Mouse (Mus musculus) NIH3T3 (cell line): Measurements from ENCODE around the gene Mrps14.

Experiments used
- DNase-seq: peaks from one replicate; pipeline ENCODE4 v3.0.0-alpha.2; 2012; ENCODE audit warnings: low read depth

Mrps14 gene

GRCm38 (mm10) chr1:160227850-160228249 is 32.8 kb downstream of the Mrps14 start:
- DNase-seq, result peak; percentile 48

GRCm38 (mm10) chr1:160231013-160231412 is 36.0 kb downstream of the Mrps14 start:
- peak; percentile 84 for DNase-seq

GRCm38 (mm10) chr1:160232113-160232512 is 37.1 kb downstream of the Mrps14 start:
- DNase-seq, result no peak

- DNase-seq, result peak; percentile 96
Observed at GRCm38 (mm10) chr1:160233921-160234320, 38.9 kb downstream of the Mrps14 start.

- no peak for DNase-seq
Observed at GRCm38 (mm10) chr1:160237981-160238380, 43.0 kb downstream of the Mrps14 start.

GRCm38 (mm10) chr1:160238852-160239443 is 43.9 kb downstream of the Mrps14 start:
- DNase-seq, result no peak

- no peak for DNase-seq
Observed at GRCm38 (mm10) chr1:160240091-160240490, 45.1 kb downstream of the Mrps14 start.

- DNase-seq, result no peak
Observed at GRCm38 (mm10) chr1:160244689-160245088, 49.7 kb downstream of the Mrps14 start.

GRCm38 (mm10) chr1:160245954-160246353 is 50.9 kb downstream of the Mrps14 start:
- no peak for DNase-seq

- DNase-seq, result no peak
Observed at GRCm38 (mm10) chr1:160246844-160247243, 51.8 kb downstream of the Mrps14 start.

GRCm38 (mm10) chr1:160247473-160247872 is 52.5 kb downstream of the Mrps14 start:
- no peak for DNase-seq

- DNase-seq, result no peak
Observed at GRCm38 (mm10) chr1:160249786-160250185, 54.8 kb downstream of the Mrps14 start.

GRCm38 (mm10) chr1:160250782-160251181 is 55.8 kb downstream of the Mrps14 start:
- DNase-seq, result no peak

- DNase-seq, result no peak
Observed at GRCm38 (mm10) chr1:160251388-160252007, 56.5 kb downstream of the Mrps14 start.
